Comparison of ENCODE assay signal across 8 mouse cellular contexts in the genomic region with DNA sequence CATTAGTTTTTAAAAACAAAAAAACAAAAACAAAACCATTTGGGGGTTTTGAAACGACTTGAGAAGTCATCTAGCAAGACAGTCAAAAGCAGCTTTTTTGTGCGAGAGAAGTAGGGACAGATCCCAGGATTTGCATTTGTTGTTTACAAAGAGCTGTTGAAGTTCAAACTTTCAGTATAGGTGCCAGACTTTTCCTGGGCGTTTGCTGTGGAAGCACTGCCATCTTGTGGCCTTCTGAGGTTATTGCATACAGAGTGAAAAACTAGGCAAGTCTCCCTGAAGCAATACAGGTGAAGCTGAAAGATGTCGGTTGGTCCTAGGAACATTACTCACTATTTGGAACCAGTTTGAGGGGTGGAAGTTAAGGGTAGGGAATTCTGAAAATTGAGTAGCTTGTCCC.
DNase-seq lines count a peak whose midpoint lies in the region; ATAC-seq lines count a peak whose summit lies in the region.

No protein-coding gene starts in this region.

- 14% methylated on average over 4 of the region's 4 CpGs for WGBS in midbrain, embryonic 10.5 days
- WGBS in midbrain, embryonic 13.5 days = 12% methylated on average over 4 of the region's 4 CpGs

- intact Hi-C loops in heart, postnatal 10 days (cut with DNase I) = loop anchor here (2.0 to 5.0 kb wide), 2 partner anchors 101 to 482 kb away; no protein-coding TSS in a partner anchor

- no peaks in the 10 kb centered on the region for H3K36me3 ChIP-seq in midbrain, embryonic 10.5 days
- no peaks in the 10 kb centered on the region for H3K36me3 ChIP-seq in midbrain, embryonic 13.5 days

- H3K27ac ChIP-seq in midbrain, embryonic 10.5 days (replicated peaks) = no peak overlapping the region
- no peak overlapping the region for H3K27ac ChIP-seq in midbrain, embryonic 13.5 days

- no peak overlapping the region for H3K4me2 ChIP-seq in midbrain, embryonic 13.5 days (replicated peaks)

- DNase-seq in midbrain, embryonic 10.5 days (ENCODE audit: low spot score) = peak; percentile 45
- DNase-seq in WW6 (ENCODE audit: low read depth, low spot score) = peak; percentile 18
- peak; percentile 74 to 82 for DNase-seq in heart, postnatal 10 days
- peak; percentile 42 to 48 for DNase-seq in layer of hippocampus, postnatal 36 days
- DNase-seq in urinary bladder, postnatal 25 days (ENCODE audit: low spot score) = peak; percentile 41

- ATAC-seq in midbrain, embryonic 13.5 days = no peak
- ATAC-seq in common myeloid progenitor, adult 5-6 weeks (replicated peaks; ENCODE audit: low read depth, poor library complexity, severe bottlenecking) = peak; percentile 76; the same call in 1 of the 2 replicates
- ATAC-seq in megakaryocyte progenitor cell, adult 5-6 weeks (replicated peaks; ENCODE audit: poor library complexity) = peak; percentile 71

- H3K9ac ChIP-seq in midbrain, embryonic 13.5 days (replicated peaks) = no peak overlapping the region

- 0 out of 2 replicates have a peak, but pooled peaks cover 5% of the 10 kb centered on the region for H3K9me3 ChIP-seq in midbrain, embryonic 10.5 days (replicated peaks)
- H3K9me3 ChIP-seq in midbrain, embryonic 13.5 days = 0 out of 2 replicates have a peak, but pooled peaks cover 5% of the 10 kb centered on the region

- no peaks in the 10 kb centered on the region; the same call in 1 of the 2 replicates for H3K27me3 ChIP-seq in midbrain, embryonic 10.5 days (ENCODE audit: low read depth, poor library complexity, severe bottlenecking)
- H3K27me3 ChIP-seq in midbrain, embryonic 13.5 days = no peaks in the 10 kb centered on the region

- H3K4me3 ChIP-seq in midbrain, embryonic 10.5 days = no peak overlapping the region
- no peak overlapping the region for H3K4me3 ChIP-seq in midbrain, embryonic 13.5 days (replicated peaks)

- H3K4me1 ChIP-seq in midbrain, embryonic 10.5 days = 0 out of 2 replicates have a peak, but pooled peaks cover 2% of the 10 kb centered on the region
- H3K4me1 ChIP-seq in midbrain, embryonic 13.5 days (replicated peaks) = no peaks in the 10 kb centered on the region

Comparison
In these comparisons a context has a peak if more than half of its experiments do, and no peak if none do; other contexts are left out.
1. DNase-seq: peak in every context shown above with its lines; median percentile 78 in heart, postnatal 10 days; 45 in midbrain, embryonic 10.5 days; 45 in layer of hippocampus, postnatal 36 days; 41 in urinary bladder, postnatal 25 days; 18 in WW6.